Mouse (Mus musculus) neural tube, embryonic 12.5 days (tissue): ENCODE results near the gene Nsun7. TPM values are rescaled to one million over a fixed set of nuclear protein-coding genes. Genes with fewer than 3 reads are reported as not detected.

Source experiments
- ATAC-seq: fragments of 200-750 bp; cut with Nextera tagmentation; 2 replicates; pipeline ENCODE4 v1.8.0; 2017; ENCODE audit warnings: low read depth, mild to moderate bottlenecking, moderate TSS enrichment, moderate library complexity; ENCODE audit not compliant: low FRiP score
- H3K27ac ChIP-seq: fragments of 300-500 bp; sonication (generic); 2 replicates; pipeline ENCODE4 v1.5.1; 2016
- H3K27me3 ChIP-seq: fragments of 300-500 bp; sonication (generic); replicated peaks from 2 replicates; pipeline ENCODE4 v1.6.1; 2016; ENCODE audit warnings: mild to moderate bottlenecking
- H3K36me3 ChIP-seq: fragments of 300-500 bp; sonication (generic); 2 replicates; pipeline ENCODE4 v1.6.1; 2016; ENCODE audit warnings: mild to moderate bottlenecking
- H3K4me1 ChIP-seq: fragments of 300-500 bp; sonication (generic); 2 replicates; pipeline ENCODE4 v1.6.1; 2016
- H3K4me2 ChIP-seq: fragments of 300-500 bp; sonication (generic); replicated peaks from 2 replicates; pipeline ENCODE4 v1.6.1; 2016; ENCODE audit warnings: mild to moderate bottlenecking
- H3K4me3 ChIP-seq: fragments of 300-500 bp; sonication (generic); 2 replicates; pipeline ENCODE4 v1.5.1; 2016
- H3K9ac ChIP-seq: fragments of 300-500 bp; sonication (generic); 2 replicates; pipeline ENCODE4 v1.6.1; 2016; ENCODE audit warnings: mild to moderate bottlenecking
- H3K9me3 ChIP-seq: fragments of 300-500 bp; sonication (generic); 2 replicates; pipeline ENCODE4 v1.6.1; 2016; ENCODE audit warnings: mild to moderate bottlenecking
- WGBS: fragments of 180-500 bp; shearing (Covaris S2); methylation state at CpG from one replicate; pipeline ENCODE4 v1.1.7; 2016; 5-methylcytosine and 5-hydroxymethylcytosine counted together
- polyA plus RNA-seq: library from polyadenylated mRNA; unstranded; fragments of >200 nt; fragmentation: Nextera tagmentation; extraction: Ambion mirVana; gene quantifications from 2 replicates; pipeline ENCODE4 v1.2.1, GENCODE M21; 2016

The Nsun7 gene
- polyA plus RNA-seq, 1 experiment from 2014 or later = 1.0 TPM

GRCm38 (mm10) chr5:66319827-66320404 is 60.2 kb downstream of the Nsun7 start:
- Histone ChIP-seq H3K27ac (no peak overlapping the region; the same call in 1 of the 2 replicates), H3K27me3 (no peaks in the 10 kb centered on the region), H3K4me3 (no peak overlapping the region), H3K4me2 (no peak overlapping the region), H3K4me1 (peaks cover 11% of the 10 kb centered on the region), H3K9me3 (no peaks in the 10 kb centered on the region), H3K9ac (no peak overlapping the region), H3K36me3 (no peaks in the 10 kb centered on the region; the same call in 1 of the 2 replicates)
- ATAC-seq = no peak
- WGBS = 51% methylated on average over 14 of the region's 14 CpGs

- no peak for ATAC-seq
- Histone ChIP-seq H3K4me2 (no peak overlapping the region), H3K9me3 (no peaks in the 10 kb centered on the region), H3K4me3 (no peak overlapping the region), H3K4me1 (peaks cover 17% of the 10 kb centered on the region), H3K27ac (no peak overlapping the region), H3K9ac (no peak overlapping the region), H3K27me3 (no peaks in the 10 kb centered on the region), H3K36me3 (peaks cover 5% of the 10 kb centered on the region; the same call in 1 of the 2 replicates)
- 83% methylated on average over 4 of the region's 4 CpGs for WGBS
These were observed 63.4 kb downstream of the Nsun7 start for GRCm38 (mm10) chr5:66323131-66323530.

GRCm38 (mm10) chr5:66323603-66324002 is 63.9 kb downstream of the Nsun7 start:
- 84% methylated on average over 11 of the region's 11 CpGs for WGBS
- no peaks in the 10 kb centered on the region for H3K27me3 ChIP-seq
- peaks cover 5% of the 10 kb centered on the region; the same call in 1 of the 2 replicates for H3K36me3 ChIP-seq
- peaks cover 21% of the 10 kb centered on the region for H3K4me1 ChIP-seq
- no peak overlapping the region for H3K4me3 ChIP-seq
- H3K9ac ChIP-seq = no peak overlapping the region
- no peak overlapping the region for H3K4me2 ChIP-seq
- no peak overlapping the region for H3K27ac ChIP-seq
- no peak for ATAC-seq
- H3K9me3 ChIP-seq = no peaks in the 10 kb centered on the region

GRCm38 (mm10) chr5:66326395-66326794 is 66.7 kb downstream of the Nsun7 start:
- H3K4me3 ChIP-seq = no peak overlapping the region
- no peak for ATAC-seq
- H3K4me1 ChIP-seq = peaks cover 17% of the 10 kb centered on the region
- H3K36me3 ChIP-seq = peaks cover 5% of the 10 kb centered on the region; the same call in 1 of the 2 replicates
- H3K4me2 ChIP-seq = no peak overlapping the region
- WGBS = 80% methylated on average over 7 of the region's 7 CpGs
- H3K9me3 ChIP-seq = no peaks in the 10 kb centered on the region
- H3K27me3 ChIP-seq = no peaks in the 10 kb centered on the region
- no peak overlapping the region for H3K9ac ChIP-seq
- no peak overlapping the region for H3K27ac ChIP-seq

- peak; percentile 91 for ATAC-seq
- Histone ChIP-seq H3K9ac (no peak overlapping the region; the same call in 1 of the 2 replicates), H3K36me3 (0 out of 2 replicates have a peak, but pooled peaks cover 5% of the 10 kb centered on the region), H3K4me2 (peak overlapping the region; percentile 52), H3K4me3 (no peak overlapping the region), H3K27ac (peak overlapping the region; percentile 11; the same call in 1 of the 2 replicates), H3K9me3 (no peaks in the 10 kb centered on the region), H3K4me1 (peaks cover 17% of the 10 kb centered on the region), H3K27me3 (no peaks in the 10 kb centered on the region)
- 25% methylated on average over 19 of the region's 19 CpGs for WGBS
These were observed 68.4 kb downstream of the Nsun7 start for GRCm38 (mm10) chr5:66327949-66328726.

GRCm38 (mm10) chr5:66328766-66329165 is 69.1 kb downstream of the Nsun7 start:
- H3K36me3 ChIP-seq = 0 out of 2 replicates have a peak, but pooled peaks cover 5% of the 10 kb centered on the region
- no peak overlapping the region for H3K27ac ChIP-seq

GRCm38 (mm10) chr5:66330806-66331205 is 71.1 kb downstream of the Nsun7 start:
- no peaks in the 10 kb centered on the region for H3K27me3 ChIP-seq
- H3K36me3 ChIP-seq = 0 out of 2 replicates have a peak, but pooled peaks cover 5% of the 10 kb centered on the region
- no peaks in the 10 kb centered on the region for H3K9me3 ChIP-seq
- H3K27ac ChIP-seq = no peak overlapping the region
- H3K4me2 ChIP-seq = no peak overlapping the region
- no peak overlapping the region for H3K9ac ChIP-seq
- WGBS = 91% methylated on average over 6 of the region's 6 CpGs
- peaks cover 17% of the 10 kb centered on the region; the same call in 1 of the 2 replicates for H3K4me1 ChIP-seq
- H3K4me3 ChIP-seq = no peak overlapping the region
- ATAC-seq = no peak

More at GRCm38 (mm10) chr5:66328766-66329165, 69.1 kb downstream of the Nsun7 start:
- ATAC-seq = no peak
- Histone ChIP-seq H3K4me3 (no peak overlapping the region), H3K4me2 (peak overlapping the region; percentile 52), H3K9me3 (no peaks in the 10 kb centered on the region), H3K4me1 (peaks cover 17% of the 10 kb centered on the region), H3K27me3 (no peaks in the 10 kb centered on the region), H3K9ac (no peak overlapping the region)
- WGBS = 78% methylated on average over 7 of the region's 7 CpGs

- Histone ChIP-seq H3K9me3 (no peaks in the 10 kb centered on the region), H3K4me2 (peak overlapping the region; percentile 78), H3K9ac (peak overlapping the region; percentile 61), H3K36me3 (no peaks in the 10 kb centered on the region), H3K4me1 (peaks cover 34% of the 10 kb centered on the region), H3K4me3 (peak overlapping the region; percentile 34), H3K27ac (no peak overlapping the region), H3K27me3 (no peaks in the 10 kb centered on the region)
- peak; percentile 75 for ATAC-seq
- WGBS = 3% methylated on average over 38 of the region's 38 CpGs
These were observed 77.6 kb downstream of the Nsun7 start for GRCm38 (mm10) chr5:66337025-66337968.

- peak overlapping the region; percentile 78 for H3K4me2 ChIP-seq
- no peaks in the 10 kb centered on the region for H3K36me3 ChIP-seq
- WGBS = 29% methylated on average over 6 of the region's 6 CpGs
- ATAC-seq = peak; percentile 38; the same call in 1 of the 2 replicates
- no peak overlapping the region for H3K27ac ChIP-seq
- H3K9me3 ChIP-seq = no peaks in the 10 kb centered on the region
- no peaks in the 10 kb centered on the region for H3K27me3 ChIP-seq
- H3K4me3 ChIP-seq = peak overlapping the region; percentile 34
- peak overlapping the region; percentile 61 for H3K9ac ChIP-seq
- H3K4me1 ChIP-seq = peaks cover 34% of the 10 kb centered on the region
These were observed 78.3 kb downstream of the Nsun7 start for GRCm38 (mm10) chr5:66337969-66338345.

GRCm38 (mm10) chr5:66338583-66338982 is 78.9 kb downstream of the Nsun7 start:
- Histone ChIP-seq H3K4me1 (peaks cover 34% of the 10 kb centered on the region), H3K9me3 (no peaks in the 10 kb centered on the region), H3K9ac (no peak overlapping the region), H3K27ac (no peak overlapping the region), H3K27me3 (no peaks in the 10 kb centered on the region), H3K4me2 (0 out of 2 replicates have a peak overlapping the region, but pooled peaks have one; percentile 78), H3K36me3 (no peaks in the 10 kb centered on the region), H3K4me3 (no peak overlapping the region)
- ATAC-seq = no peak
- 29% methylated on average over 7 of the region's 7 CpGs for WGBS

- Histone ChIP-seq H3K27ac (no peak overlapping the region), H3K36me3 (no peaks in the 10 kb centered on the region), H3K9me3 (no peaks in the 10 kb centered on the region), H3K4me1 (peaks cover 43% of the 10 kb centered on the region), H3K4me3 (no peak overlapping the region), H3K9ac (no peak overlapping the region), H3K27me3 (no peaks in the 10 kb centered on the region), H3K4me2 (no peak overlapping the region)
- ATAC-seq = peak; percentile 28; the same call in 1 of the 2 replicates
- WGBS = 69% methylated on average over 17 of the region's 17 CpGs
These were observed 80.8 kb downstream of the Nsun7 start for GRCm38 (mm10) chr5:66340356-66341102.
